Mouse (Mus musculus): ENCODE measurements around the gene Slc7a9. TPM values are rescaled to one million over a fixed set of nuclear protein-coding genes. Genes with fewer than 3 reads are reported as not detected.

Slc7a9 gene
- polyA plus RNA-seq (2014; fragmentation: Illumina TruSeq; extraction: RNeasy Lipid Tissue Mini Kit (QIAGEN cat#74804); ENCODE audit: low read depth, low replicate concordance) = not detected

DNA sequence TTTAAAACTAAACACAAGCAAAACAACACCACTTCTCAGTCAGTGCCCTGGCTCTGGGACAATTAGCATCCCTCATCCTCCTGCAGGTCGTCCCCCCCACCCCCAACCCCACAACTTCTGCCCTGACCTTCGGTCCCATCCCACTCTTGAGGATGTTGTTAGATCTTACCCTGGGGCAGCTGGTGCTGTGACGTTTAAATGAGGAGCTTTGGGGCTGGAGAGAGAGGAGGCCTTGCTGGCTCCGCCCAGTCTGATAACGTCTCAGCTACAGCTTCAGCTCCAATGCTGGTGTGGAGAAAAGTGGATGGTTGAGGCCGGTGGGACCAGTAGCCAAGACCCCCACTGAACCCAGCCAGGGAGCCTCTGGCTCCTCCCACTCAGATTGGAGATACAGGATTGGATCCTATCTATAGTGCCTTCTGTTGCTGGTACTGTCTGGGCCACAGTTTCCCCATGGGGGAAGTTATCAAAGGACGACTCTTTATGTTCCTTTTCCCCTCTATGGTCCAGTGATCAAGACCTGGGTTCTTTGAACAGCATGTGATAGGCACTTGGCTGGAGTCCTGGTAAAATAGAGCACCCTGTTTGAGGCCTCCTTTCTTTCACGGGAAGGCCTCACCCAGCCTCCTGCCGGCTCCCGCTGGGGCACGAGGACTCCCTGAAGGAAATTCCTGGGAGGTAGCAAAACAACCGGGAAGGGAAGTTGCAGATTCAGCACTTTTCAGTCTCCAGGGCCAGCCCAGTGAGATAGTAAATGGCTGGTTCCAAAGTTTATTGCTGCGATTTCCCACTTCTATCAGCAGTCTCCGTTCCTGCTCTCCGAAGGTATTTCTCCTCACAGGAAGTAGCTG, at the start of gene Slc7a9:
Slc7a9 (plus strand) TSS at position 801 of the 851 bp plus-strand sequence.

Other genes with a start within 250 kb of the Slc7a9 start
- 1.7 TPM for gene Lrp3, start 233.3 kb upstream of the Slc7a9 start, polyA plus RNA-seq (2014; fragmentation: Illumina TruSeq; extraction: RNeasy Lipid Tissue Mini Kit (QIAGEN cat#74804); ENCODE audit: low read depth, low replicate concordance)
- 4.3 TPM for gene Gpatch1, start 130.4 kb upstream of the Slc7a9 start, polyA plus RNA-seq (2014; fragmentation: Illumina TruSeq; extraction: RNeasy Lipid Tissue Mini Kit (QIAGEN cat#74804); ENCODE audit: low read depth, low replicate concordance)
- gene Rhpn2, start 114.6 kb upstream of the Slc7a9 start, polyA plus RNA-seq (2014; fragmentation: Illumina TruSeq; extraction: RNeasy Lipid Tissue Mini Kit (QIAGEN cat#74804); ENCODE audit: low read depth, low replicate concordance) = 13.3 TPM
- gene Faap24, start 52.0 kb upstream of the Slc7a9 start, polyA plus RNA-seq (2014; fragmentation: Illumina TruSeq; extraction: RNeasy Lipid Tissue Mini Kit (QIAGEN cat#74804); ENCODE audit: low read depth, low replicate concordance) = 0.87 TPM
- 4.0 TPM for gene Cep89, start 51.8 kb upstream of the Slc7a9 start, polyA plus RNA-seq (2014; fragmentation: Illumina TruSeq; extraction: RNeasy Lipid Tissue Mini Kit (QIAGEN cat#74804); ENCODE audit: low read depth, low replicate concordance)
- gene Tdrd12, start 88.9 kb downstream of the Slc7a9 start, polyA plus RNA-seq (2014; fragmentation: Illumina TruSeq; extraction: RNeasy Lipid Tissue Mini Kit (QIAGEN cat#74804); ENCODE audit: low read depth, low replicate concordance) = not detected
- gene Nudt19, start 107.5 kb downstream of the Slc7a9 start, polyA plus RNA-seq (2014; fragmentation: Illumina TruSeq; extraction: RNeasy Lipid Tissue Mini Kit (QIAGEN cat#74804); ENCODE audit: low read depth, low replicate concordance) = 170 TPM
- gene Rgs9bp, start 136.8 kb downstream of the Slc7a9 start, polyA plus RNA-seq (2014; fragmentation: Illumina TruSeq; extraction: RNeasy Lipid Tissue Mini Kit (QIAGEN cat#74804); ENCODE audit: low read depth, low replicate concordance) = not detected
- gene Ankrd27, start 137.4 kb downstream of the Slc7a9 start, polyA plus RNA-seq (2014; fragmentation: Illumina TruSeq; extraction: RNeasy Lipid Tissue Mini Kit (QIAGEN cat#74804); ENCODE audit: low read depth, low replicate concordance) = 8.0 TPM
- 114 TPM for gene Pdcd5, start 198.7 kb downstream of the Slc7a9 start, polyA plus RNA-seq (2014; fragmentation: Illumina TruSeq; extraction: RNeasy Lipid Tissue Mini Kit (QIAGEN cat#74804); ENCODE audit: low read depth, low replicate concordance)

Data from liver, adult 10 weeks (tissue).